ENCODE assay signal across 16 mouse cellular contexts in genomic region chr10:43693974-43694373, GRCm38 (mm10).
DNase-seq lines count a peak whose midpoint lies in the region; ATAC-seq and TF ChIP-seq lines count a peak whose summit lies in the region.
"Had no signal": no experiment of that assay in that cellular context is flagged by ENCODE, and none has a peak within 500 bp of the region (broad histone marks: within the 10 kb centered on the region; RNA-seq: fewer than 3 reads in every experiment).

No protein-coding gene starts in this region.

- DNase-seq in liver, adult 2 months (ENCODE audit: extremely low read depth, low read depth, low spot score), result peak; percentile 88
- DNase-seq in liver, result no peak
- DNase-seq in kidney, postnatal 14 days, result peak; percentile 57
- DNase-seq in stomach, postnatal 0 days (ENCODE audit: low spot score), result no peak
- DNase-seq in cerebellum, postnatal 25 days, result no peak
- no peak for DNase-seq in thymus, postnatal 36 days
- DNase-seq: cerebellum, adult 2 months; heart, postnatal 36 days; thymus, postnatal 4 days had no signal

- no peaks in the 10 kb centered on the region for H3K36me3 ChIP-seq in liver, adult 2 months (ENCODE audit: control insufficient read depth, insufficient read depth, low read length)
- no peaks in the 10 kb centered on the region for H3K36me3 ChIP-seq in intestine, embryonic 15.5 days
- no peaks in the 10 kb centered on the region for H3K36me3 ChIP-seq in stomach, postnatal 0 days (ENCODE audit: control insufficient read depth, insufficient read depth, low read length)
- H3K36me3 ChIP-seq: embryonic facial prominence, embryonic 12.5 days; forebrain, embryonic 12.5 days; neural tube, embryonic 12.5 days had no signal

- TF ChIP-seq EP300 in stomach, postnatal 0 days (optimal IDR thresholded peaks at IDR 0.05), result no peak

- ATAC-seq in intestine, embryonic 15.5 days, result peak; percentile 79
- peak; percentile 50; the same call in 1 of the 2 replicates for ATAC-seq in stomach, postnatal 0 days (ENCODE audit: low FRiP score, low TSS enrichment)

- no peak for TF ChIP-seq CTCF in liver, adult 2 months (IDR thresholded peaks at IDR 0.05; ENCODE audit: low read depth, low read length)
- no peak for TF ChIP-seq CTCF in stomach, postnatal 0 days (IDR thresholded peaks at IDR 0.05; ENCODE audit: low read depth)

- WGBS in liver, adult 2 months, result 23% methylated on average over 5 of the region's 5 CpGs
- 33% methylated on average over 5 of the region's 5 CpGs for WGBS in intestine, embryonic 15.5 days
- 38% methylated on average over 5 of the region's 5 CpGs for WGBS in stomach, postnatal 0 days

- no peak overlapping the region for H3K9ac ChIP-seq in liver, adult 2 months (ENCODE audit: low read depth, low read length)
- H3K9ac ChIP-seq in intestine, embryonic 15.5 days, result no peak overlapping the region
- H3K9ac ChIP-seq in stomach, postnatal 0 days (ENCODE audit: low read length), result no peak overlapping the region
- H3K9ac ChIP-seq: embryonic facial prominence, embryonic 12.5 days; forebrain, embryonic 12.5 days; liver, embryonic 14.5 days; neural tube, embryonic 12.5 days had no signal

- H3K4me3 ChIP-seq in liver, adult 2 months (ENCODE audit: insufficient read depth, low read depth, low read length), result no peak overlapping the region
- no peak overlapping the region for H3K4me3 ChIP-seq in intestine, embryonic 15.5 days (replicated peaks)
- no peak overlapping the region for H3K4me3 ChIP-seq in stomach, postnatal 0 days (ENCODE audit: low read depth, low read length)
- H3K4me3 ChIP-seq: embryonic facial prominence, embryonic 12.5 days; forebrain, embryonic 12.5 days; left cerebral cortex, adult 2 months; neural tube, embryonic 12.5 days had no signal

- no peak overlapping the region for H3K4me2 ChIP-seq in intestine, embryonic 15.5 days (replicated peaks)
- H3K4me2 ChIP-seq in stomach, postnatal 0 days (replicated peaks; ENCODE audit: low read depth), result no peak overlapping the region
- H3K4me2 ChIP-seq: embryonic facial prominence, embryonic 12.5 days; forebrain, embryonic 12.5 days; midbrain, embryonic 11.5 days; neural tube, embryonic 12.5 days had no signal

- H3K79me2 ChIP-seq in liver, adult 2 months (ENCODE audit: control insufficient read depth, insufficient read depth, low read length), result no peaks in the 10 kb centered on the region

- peaks cover 9% of the 10 kb centered on the region for H3K4me1 ChIP-seq in liver, adult 2 months (ENCODE audit: control insufficient read depth, insufficient read depth, low read length)
- peaks cover 30% of the 10 kb centered on the region for H3K4me1 ChIP-seq in intestine, embryonic 15.5 days (replicated peaks)
- H3K4me1 ChIP-seq in stomach, postnatal 0 days (replicated peaks; ENCODE audit: control insufficient read depth, insufficient read depth), result peaks cover 10% of the 10 kb centered on the region

- TF ChIP-seq POLR2A in liver, adult 2 months (IDR thresholded peaks at IDR 0.05; ENCODE audit: extremely low read depth, insufficient read depth, low read length), result no peak

- H3K9me3 ChIP-seq in intestine, embryonic 15.5 days, result no peaks in the 10 kb centered on the region
- H3K9me3 ChIP-seq in stomach, postnatal 0 days (ENCODE audit: control insufficient read depth, low read length), result no peaks in the 10 kb centered on the region
- H3K9me3 ChIP-seq: embryonic facial prominence, embryonic 12.5 days; forebrain, embryonic 12.5 days; neural tube, embryonic 12.5 days had no signal

- H3K27me3 ChIP-seq in liver, adult 2 months (ENCODE audit: control insufficient read depth, insufficient read depth, low read length), result no peaks in the 10 kb centered on the region
- no peaks in the 10 kb centered on the region for H3K27me3 ChIP-seq in intestine, embryonic 15.5 days (replicated peaks)
- no peaks in the 10 kb centered on the region for H3K27me3 ChIP-seq in stomach, postnatal 0 days (ENCODE audit: control insufficient read depth, insufficient read depth, low read length)
- H3K27me3 ChIP-seq: embryonic facial prominence, embryonic 12.5 days; forebrain, embryonic 12.5 days; neural tube, embryonic 12.5 days had no signal

- H3K27ac ChIP-seq in liver, adult 2 months (replicated peaks; ENCODE audit: insufficient read depth, low read depth, low read length), result 0 out of 2 replicates have a peak overlapping the region, but pooled peaks have one; percentile 18
- peak overlapping the region; percentile 78 for H3K27ac ChIP-seq in intestine, embryonic 15.5 days
- peak overlapping the region; percentile 65; the same call in 1 of the 2 replicates for H3K27ac ChIP-seq in stomach, postnatal 0 days (replicated peaks)
- H3K27ac ChIP-seq: embryonic facial prominence, embryonic 12.5 days; forebrain, embryonic 12.5 days; left cerebral cortex, adult 2 months; liver, embryonic 14.5 days; neural tube, embryonic 12.5 days had no signal

Comparison
In these comparisons a context has a peak if more than half of its experiments do, and no peak if none do; other contexts are left out.
1. DNase-seq: peak in liver, adult 2 months (single experiment) and kidney, postnatal 14 days (single experiment); none in liver (single experiment), stomach, postnatal 0 days (single experiment), cerebellum, postnatal 25 days (0 of 2) and thymus, postnatal 36 days (0 of 2).
2. H3K27ac ChIP-seq: peak in every context shown above with its lines; median percentile 78 in intestine, embryonic 15.5 days; 65 in stomach, postnatal 0 days; 18 in liver, adult 2 months.